Mouse (Mus musculus) testis, adult 10 weeks (tissue): Measurements from ENCODE around the gene Thbs3. TPM values are rescaled to one million over a fixed set of nuclear protein-coding genes. Genes with fewer than 3 reads are reported as not detected.

ENCODE experiments used
- polyA plus RNA-seq: library from polyadenylated mRNA; stranded (reverse); fragments of 350-450 nt; fragmentation: Illumina TruSeq; extraction: RNeasy Lipid Tissue Mini Kit (QIAGEN cat#74804); gene quantifications from one replicate; pipeline ENCODE4 v1.2.3, GENCODE M21; 2014; ENCODE audit warnings: low read depth, low replicate concordance

Thbs3 gene
- 3.4 TPM for polyA plus RNA-seq

GRCm38 (mm10) chr3:89214681-89215411 lies at the start of gene Thbs3:
Gene Thbs3 (plus strand): TSS chr3:89215180.

GRCm38 (mm10) chr3:89177242-89178106 lies 37.5 kb upstream of the Thbs3 start, which contains the start of gene Scamp3:
Gene Scamp3 (plus strand): TSS chr3:89177473.

GRCm38 (mm10) chr3:89183058-89183958 lies 31.7 kb upstream of the Thbs3 start, which contains the start of gene Fam189b:
Gene Fam189b (plus strand): TSS chr3:89183143.

GRCm38 (mm10) chr3:89202253-89203141 lies 12.5 kb upstream of the Thbs3 start, which contains the start of gene Gba:
Gene Gba (plus strand): TSS chr3:89202928.

GRCm38 (mm10) chr3:89226900-89227299 lies 11.9 kb downstream of the Thbs3 start, which contains the start of gene Mtx1:
Gene Mtx1 (minus strand): TSS chr3:89227088.

GRCm38 (mm10) chr3:89228836-89229235 lies 13.9 kb downstream of the Thbs3 start, which contains the start of gene Muc1:
Gene Muc1 (plus strand): TSS chr3:89229057.

GRCm38 (mm10) chr3:89245688-89246171 lies 30.8 kb downstream of the Thbs3 start, which contains the start of gene Krtcap2:
Gene Krtcap2 (plus strand): TSS chr3:89245966.

GRCm38 (mm10) chr3:89246261-89247100 lies 31.5 kb downstream of the Thbs3 start, which contains the start of gene Trim46:
Gene Trim46 (minus strand): TSS chr3:89246309.

GRCm38 (mm10) chr3:89259076-89259475 lies 44.1 kb downstream of the Thbs3 start, which contains the start of gene Dpm3:
Gene Dpm3 (plus strand): TSS chr3:89259358.

GRCm38 (mm10) chr3:89270051-89270755 lies 55.2 kb downstream of the Thbs3 start, which contains the start of gene Slc50a1:
Gene Slc50a1 (minus strand): TSS chr3:89270570.

Other genes with a start within 250 kb of the Thbs3 start
- gene Rusc1, start 121.9 kb upstream of the Thbs3 start, polyA plus RNA-seq, result 0.76 TPM
- gene Gm43738, start 114.1 kb upstream of the Thbs3 start, polyA plus RNA-seq, result not detected
- 22.2 TPM for gene Fdps, start 113.2 kb upstream of the Thbs3 start, polyA plus RNA-seq
- not detected for gene Pklr, start 79.0 kb upstream of the Thbs3 start, polyA plus RNA-seq
- 0.08 TPM for gene Hcn3, start 55.0 kb upstream of the Thbs3 start, polyA plus RNA-seq
- 13.5 TPM for gene Clk2, start 50.4 kb upstream of the Thbs3 start, polyA plus RNA-seq
- gene Scamp3, start 37.7 kb upstream of the Thbs3 start, polyA plus RNA-seq, result 8.3 TPM
- gene Fam189b, start 32.0 kb upstream of the Thbs3 start, polyA plus RNA-seq, result not detected
- 4.8 TPM for gene Gba, start 12.3 kb upstream of the Thbs3 start, polyA plus RNA-seq
- 187 TPM for gene Mtx1, start 11.9 kb downstream of the Thbs3 start, polyA plus RNA-seq
- 11.6 TPM for gene Muc1, start 13.9 kb downstream of the Thbs3 start, polyA plus RNA-seq
- gene Krtcap2, start 30.8 kb downstream of the Thbs3 start, polyA plus RNA-seq, result 13.6 TPM
- gene Trim46, start 31.1 kb downstream of the Thbs3 start, polyA plus RNA-seq, result 0.98 TPM
- not detected for gene Dpm3, start 44.2 kb downstream of the Thbs3 start, polyA plus RNA-seq
- gene Slc50a1, start 55.4 kb downstream of the Thbs3 start, polyA plus RNA-seq, result 1.1 TPM
- not detected for gene Efna1, start 66.0 kb downstream of the Thbs3 start, polyA plus RNA-seq
- gene Efna3, start 107.8 kb downstream of the Thbs3 start, polyA plus RNA-seq, result 0.11 TPM
- gene Efna4, start 122.8 kb downstream of the Thbs3 start, polyA plus RNA-seq, result not detected
- 3.3 TPM for gene Adam15, start 134.8 kb downstream of the Thbs3 start, polyA plus RNA-seq
- 6.5 TPM for gene Dcst2, start 146.8 kb downstream of the Thbs3 start, polyA plus RNA-seq
- 25.0 TPM for gene Dcst1, start 150.1 kb downstream of the Thbs3 start, polyA plus RNA-seq
- gene Zbtb7b, start 179.6 kb downstream of the Thbs3 start, polyA plus RNA-seq, result 0.24 TPM
- 0.34 TPM for gene Lenep, start 187.6 kb downstream of the Thbs3 start, polyA plus RNA-seq
- 1.8 TPM for gene Flad1, start 196.7 kb downstream of the Thbs3 start, polyA plus RNA-seq
- 4.7 TPM for gene Cks1b, start 203.2 kb downstream of the Thbs3 start, polyA plus RNA-seq
- 6.5 TPM for gene Shc1, start 203.3 kb downstream of the Thbs3 start, polyA plus RNA-seq
- 5.7 TPM for gene Pygo2, start 215.0 kb downstream of the Thbs3 start, polyA plus RNA-seq
- 2.1 TPM for gene Pbxip1, start 221.5 kb downstream of the Thbs3 start, polyA plus RNA-seq
- 1.1 TPM for gene Pmvk, start 239.4 kb downstream of the Thbs3 start, polyA plus RNA-seq